Mouse (Mus musculus) right cerebral cortex, adult 18-20 months (tissue): Measurements from ENCODE around the gene Cyp2t4.
A peak's percentile ranks its signal among the peaks of the same experiment; 100 is the strongest.

Source experiments
- DNase-seq: peaks from one replicate; pipeline ENCODE4 v3.0.0; 2022; ENCODE audit warnings: mixed read lengths

Cyp2t4 gene

GRCm38 (mm10) chr7:27162780-27163449 lies 9.4 kb downstream of the Cyp2t4 start:
- no peak for DNase-seq

DNA sequence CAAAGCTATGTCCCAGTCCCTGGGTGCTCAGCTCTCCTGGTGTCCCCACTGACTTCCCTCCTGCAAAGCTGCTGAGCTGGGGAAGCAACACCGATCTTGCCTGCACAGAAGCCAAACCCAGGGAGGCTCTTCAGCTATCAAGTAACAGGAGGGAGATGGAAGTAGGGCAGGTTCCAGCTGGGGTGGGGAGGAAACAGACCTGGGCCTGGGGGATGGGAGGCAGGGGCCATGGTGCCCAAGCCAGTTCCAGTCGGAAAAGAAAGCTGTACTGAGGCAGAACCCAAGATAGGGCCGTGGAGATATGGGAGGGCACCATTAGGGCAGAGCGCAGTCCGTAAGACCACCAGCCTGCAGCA lies 9.9 kb downstream of the Cyp2t4 start:
- DNase-seq: no peak

GRCm38 (mm10) chr7:27164112-27164947 lies 10.8 kb downstream of the Cyp2t4 start:
- DNase-seq: no peak

- DNase-seq: no peak
Measured at GRCm38 (mm10) chr7:27165007-27165655, 11.6 kb downstream of the Cyp2t4 start.

DNA sequence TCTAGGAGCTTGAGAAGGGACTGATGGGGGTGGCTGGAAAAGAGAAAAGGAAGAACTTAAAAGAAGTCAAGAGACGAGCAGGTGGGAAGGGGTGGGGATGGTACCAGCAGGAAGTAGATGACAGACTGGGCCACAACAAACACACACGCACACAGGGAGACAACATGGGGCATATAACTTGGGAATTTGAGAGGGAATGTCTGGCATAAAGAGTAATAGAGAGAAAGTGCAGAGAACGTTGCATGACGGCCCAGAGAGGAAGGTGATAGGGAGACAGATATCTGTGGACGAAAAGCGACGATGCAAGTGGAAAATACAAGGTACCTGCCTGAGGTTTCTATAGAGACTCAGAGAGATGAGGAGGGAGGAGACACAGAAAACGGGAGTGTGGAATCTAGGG lies 12.2 kb downstream of the Cyp2t4 start:
- DNase-seq: no peak

DNA sequence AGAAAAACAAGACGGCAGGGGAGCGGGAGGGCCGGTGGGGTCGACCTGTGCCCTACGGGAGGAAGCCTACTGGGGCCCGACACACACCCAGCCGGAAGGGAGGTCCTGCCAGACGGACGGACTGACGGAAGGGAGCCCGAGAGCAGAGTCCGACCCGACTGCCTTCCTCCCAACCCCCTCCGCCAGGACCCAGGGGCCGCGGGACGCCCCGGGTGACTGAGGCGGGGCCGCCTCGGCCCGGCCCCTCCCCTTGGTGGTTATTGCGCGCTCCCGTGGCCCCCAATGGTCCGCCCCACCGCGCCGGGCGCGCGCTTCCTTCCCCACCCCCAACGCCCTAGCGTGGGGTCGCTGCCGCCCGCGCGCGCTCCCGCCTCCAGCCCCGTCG lies 12.7 kb downstream of the Cyp2t4 start:
- DNase-seq: peak; percentile 74

GRCm38 (mm10) chr7:27166614-27167474 lies 13.3 kb downstream of the Cyp2t4 start, which contains the start of gene Egln2:
TSS of gene Egln2 (minus strand) at chr7:27166802.
- peak; percentile 96 for DNase-seq

- DNase-seq: no peak
Measured at GRCm38 (mm10) chr7:27167475-27168094, 14.1 kb downstream of the Cyp2t4 start.

GRCm38 (mm10) chr7:27168371-27168770 lies 14.9 kb downstream of the Cyp2t4 start:
- DNase-seq: no peak

DNA sequence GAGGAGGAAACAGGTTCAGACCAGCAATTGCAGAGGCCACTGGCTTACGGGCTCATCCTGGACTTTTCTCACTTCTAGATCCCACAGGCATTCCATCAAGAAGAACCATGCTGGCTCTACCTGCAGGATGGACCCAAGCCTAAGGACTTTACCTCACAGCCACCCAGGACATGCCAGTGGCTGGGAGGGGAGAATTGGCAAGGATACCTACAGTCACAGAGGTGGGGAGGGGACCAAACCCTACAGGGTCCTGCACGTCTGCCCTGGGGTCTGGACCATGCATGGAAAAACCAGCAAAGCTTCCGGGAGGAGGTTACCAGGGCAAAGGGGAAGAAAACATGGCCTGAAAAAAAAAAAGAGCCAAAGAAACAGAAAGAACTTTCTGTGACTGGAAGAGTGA lies 17.5 kb downstream of the Cyp2t4 start:
- DNase-seq: no peak

GRCm38 (mm10) chr7:27174496-27174895 lies 21.0 kb downstream of the Cyp2t4 start:
- no peak for DNase-seq

- DNase-seq: no peak
Measured at GRCm38 (mm10) chr7:27174896-27175295, 21.4 kb downstream of the Cyp2t4 start.

DNA sequence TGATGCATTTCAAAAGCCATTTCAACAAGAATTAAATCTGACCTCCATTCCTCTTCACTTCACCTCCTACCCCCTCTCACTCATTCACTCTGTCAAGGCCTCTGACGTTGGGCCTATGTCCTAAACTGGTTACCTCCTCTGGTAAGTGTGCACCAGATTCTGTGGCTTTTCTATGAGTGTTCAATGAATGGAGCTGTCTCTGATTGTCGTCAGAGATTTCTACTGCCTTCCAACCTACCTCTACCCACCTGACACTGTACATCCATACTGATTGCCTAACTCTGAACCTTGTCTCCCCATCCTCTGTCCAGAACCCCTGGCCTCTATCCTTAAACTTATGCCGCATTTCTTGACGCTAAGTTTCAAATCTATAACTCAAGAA lies 24.4 kb downstream of the Cyp2t4 start:
- DNase-seq: no peak

GRCm38 (mm10) chr7:27178324-27179216 lies 25.1 kb downstream of the Cyp2t4 start, which contains the start of gene Rab4b:
TSS of gene Rab4b (minus strand) at chr7:27178896.
- DNase-seq: peak; percentile 100

GRCm38 (mm10) chr7:27179217-27179918 lies 25.9 kb downstream of the Cyp2t4 start:
- no peak for DNase-seq

DNA sequence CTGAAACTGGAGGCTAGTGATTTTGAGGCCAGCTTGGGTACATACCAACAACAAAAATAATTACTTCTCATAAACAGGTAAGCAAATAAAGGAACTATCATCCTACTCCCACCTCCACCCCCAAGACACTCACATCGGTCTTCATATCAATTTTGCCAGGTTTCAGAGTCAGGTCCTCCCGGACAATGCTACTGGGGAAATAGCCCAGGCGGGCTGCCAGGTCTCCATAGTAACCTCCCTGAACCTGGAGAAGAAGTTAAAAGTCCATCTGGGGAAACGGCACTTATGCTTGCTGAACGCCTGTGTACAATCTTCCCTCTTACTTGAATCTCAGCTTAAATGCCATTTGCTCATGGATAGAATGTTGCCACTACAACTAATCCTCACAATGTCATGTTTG lies 26.5 kb downstream of the Cyp2t4 start:
- no peak for DNase-seq

DNA sequence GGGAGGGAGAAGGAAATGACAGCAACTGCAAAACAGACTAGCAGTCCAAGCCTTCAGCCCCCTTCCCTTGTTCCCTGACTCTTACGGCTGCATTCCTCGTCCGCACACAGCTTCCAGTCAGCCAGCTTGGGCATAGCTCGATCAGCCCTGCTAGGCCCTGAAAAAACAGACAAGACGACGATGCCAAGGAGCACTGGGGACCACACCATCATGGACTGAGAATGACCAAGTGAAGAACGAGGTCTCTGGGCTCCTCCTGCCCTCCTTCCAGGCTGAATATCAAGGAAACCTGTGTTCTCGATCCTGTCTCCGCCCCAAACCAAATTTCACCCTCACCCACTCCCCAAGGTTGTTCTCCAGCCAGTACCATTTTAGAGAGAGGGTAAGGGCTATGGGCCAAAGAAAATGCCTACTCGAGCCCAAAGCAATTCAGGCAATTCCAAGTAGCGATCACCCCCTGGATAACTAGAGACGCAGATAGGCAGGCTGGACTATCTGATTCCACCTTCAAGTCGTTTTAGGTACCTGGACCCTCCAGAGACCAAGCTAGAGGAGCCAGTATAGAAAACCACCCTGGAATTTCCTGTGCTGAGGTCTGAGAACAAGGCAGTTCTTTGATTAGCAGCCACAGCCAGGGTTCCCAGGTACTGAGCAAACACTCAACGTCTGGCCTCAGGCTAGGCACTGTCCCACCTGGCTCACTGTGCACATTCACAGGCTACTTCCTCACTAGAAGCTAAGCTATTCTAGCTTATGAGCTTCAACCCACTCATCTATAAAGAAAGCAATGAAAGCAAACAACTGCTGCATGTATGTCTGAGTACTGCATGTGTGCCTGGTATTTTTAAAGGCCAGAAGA lies 27.6 kb downstream of the Cyp2t4 start, which contains the start of the genes Gm21983 and Mia:
Gm21983 (minus strand) TSS at position 250 of the 859 bp plus-strand sequence.
Mia (minus strand) TSS at position 321 of the 859 bp plus-strand sequence.
- no peak for DNase-seq

DNA sequence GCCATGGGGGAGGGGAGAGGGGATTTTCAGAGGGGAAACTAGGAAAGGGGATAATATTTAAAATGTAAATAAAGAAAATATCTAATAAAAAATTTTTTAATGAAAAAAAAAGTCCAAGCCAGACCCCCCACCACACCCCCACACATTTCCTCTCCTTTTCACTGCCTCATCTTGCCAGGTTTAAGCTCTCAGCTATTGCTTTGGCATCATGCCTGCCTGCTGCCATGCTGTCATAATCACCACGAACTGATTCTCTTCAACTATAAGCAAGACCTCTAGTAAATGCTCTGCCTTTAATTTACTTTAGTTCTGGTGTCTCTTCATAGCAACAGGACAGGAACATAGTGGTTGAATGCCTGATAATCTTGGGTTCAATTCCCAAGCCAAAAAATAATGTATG lies 29.0 kb downstream of the Cyp2t4 start:
- no peak for DNase-seq

- no peak for DNase-seq
Measured at GRCm38 (mm10) chr7:27184964-27185363, 31.4 kb downstream of the Cyp2t4 start.
